Mouse (Mus musculus) small intestine, adult 2 months (tissue): ENCODE measurements around the gene Prmt8.

Source experiments
- CTCF ChIP-seq: fragments of 200-500 bp; IDR thresholded peaks from 2 replicates; pipeline ENCODE4 v1.5.1; 2012; ENCODE audit warnings: low read depth, mild to moderate bottlenecking, control low read depth, inconsistent platforms, low read length, moderate library complexity, mixed read lengths; ENCODE audit not compliant: insufficient replicate concordance, insufficient read length; ENCODE audit errors: extremely low read depth
- POLR2A ChIP-seq: fragments of 200-500 bp; IDR thresholded peaks from 2 replicates; pipeline ENCODE4 v1.6.1; 2012; ENCODE audit warnings: low read depth, mild to moderate bottlenecking, control low read depth, inconsistent platforms, low read length, moderate library complexity

DNA sequence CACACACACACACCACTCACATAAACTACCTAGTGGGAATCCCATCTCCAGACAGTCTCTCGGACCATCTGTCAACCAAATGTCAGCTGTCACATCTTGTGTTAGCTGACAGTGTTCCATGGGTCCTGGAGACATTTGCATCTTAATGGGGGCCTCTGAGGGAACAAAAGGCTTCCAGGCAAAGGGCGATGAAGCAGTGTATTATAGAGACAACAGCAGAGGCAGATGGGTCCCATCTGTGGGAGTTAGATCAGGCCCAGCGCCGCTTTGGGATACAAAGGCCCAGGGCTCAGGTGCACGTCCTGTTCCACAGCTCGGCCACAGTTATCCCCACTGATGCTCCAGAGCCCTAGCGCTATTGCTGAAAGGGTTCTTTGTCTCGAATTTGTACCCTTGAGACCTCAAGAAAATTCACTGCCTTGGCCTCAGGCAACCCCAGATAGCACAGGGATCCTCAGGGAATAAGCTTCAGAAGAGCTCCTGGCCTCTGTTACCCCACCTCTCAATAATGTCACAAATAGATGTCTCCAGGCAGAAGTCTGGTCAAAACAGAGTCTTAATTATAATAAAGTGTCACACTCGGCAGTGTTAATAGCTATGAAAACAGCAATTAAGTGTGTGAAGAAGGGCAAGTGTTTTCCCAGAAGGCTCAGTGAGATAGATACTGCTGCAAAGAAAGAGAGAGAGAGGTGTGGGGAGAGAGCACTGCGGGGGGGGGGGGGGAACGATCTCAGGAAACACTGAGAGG, 68.1 kb downstream of the Prmt8 start:
- TF ChIP-seq POLR2A (no peak), CTCF (no peak)
